Mouse (Mus musculus): ENCODE measurements around the gene Polr2l. TPM values are rescaled to one million over a fixed set of nuclear protein-coding genes. Genes with fewer than 3 reads are reported as not detected.

Polr2l gene
- polyA plus RNA-seq, 1 experiment from 2014 or later = 50.5 TPM

GRCm38 (mm10) chr7:141477578-141478269 lies 2.8 kb upstream of the Polr2l start:
- no peaks in the 10 kb centered on the region for H3K9me3 ChIP-seq (ENCODE audit: low read length)
- no peaks in the 10 kb centered on the region for H3K36me3 ChIP-seq (ENCODE audit: insufficient read depth, low read length)
- peak overlapping the region; percentile 94 for H3K4me2 ChIP-seq (replicated peaks; ENCODE audit: low read depth, low read length)
- H3K4me3 ChIP-seq (ENCODE audit: low read depth, low read length) = no peak overlapping the region
- peaks cover 44% of the 10 kb centered on the region for H3K4me1 ChIP-seq (ENCODE audit: insufficient read depth, low read depth, low read length)
- no peak for ATAC-seq
- WGBS = 8% methylated on average over 4 of the region's 4 CpGs
- TF ChIP-seq EP300 (IDR thresholded peaks at IDR 0.05) (no peak), CTCF (IDR thresholded peaks at IDR 0.05) (no peak)
- peak overlapping the region; percentile 98 for H3K27ac ChIP-seq (ENCODE audit: low read length)
- H3K27me3 ChIP-seq (replicated peaks; ENCODE audit: insufficient read depth, low read length) = 0 out of 2 replicates have a peak, but pooled peaks cover 3% of the 10 kb centered on the region
- no peak overlapping the region; the same call in 1 of the 2 replicates for H3K9ac ChIP-seq (replicated peaks; ENCODE audit: low read depth)
- DNase-seq (ENCODE audit: low spot score) = no peak

- 1% methylated on average over 7 of the region's 7 CpGs for WGBS
- H3K36me3 ChIP-seq (ENCODE audit: insufficient read depth, low read length) = peaks cover 3% of the 10 kb centered on the region; the same call in 1 of the 2 replicates
- H3K27ac ChIP-seq (ENCODE audit: low read length) = peak overlapping the region; percentile 98
- H3K4me3 ChIP-seq (ENCODE audit: low read depth, low read length) = peak overlapping the region; percentile 68
- ATAC-seq (peak; percentile 16; the same call in 1 of the 2 replicates), DNase-seq (ENCODE audit: low spot score) (no peak)
- H3K9me3 ChIP-seq (ENCODE audit: low read length) = no peaks in the 10 kb centered on the region
- peak overlapping the region; percentile 36 for H3K9ac ChIP-seq (replicated peaks; ENCODE audit: low read depth)
- peaks cover 36% of the 10 kb centered on the region for H3K4me1 ChIP-seq (ENCODE audit: insufficient read depth, low read depth, low read length)
- TF ChIP-seq EP300 (IDR thresholded peaks at IDR 0.05) = no peak
- peak; percentile 48 for TF ChIP-seq CTCF (IDR thresholded peaks at IDR 0.05)
- 0 out of 2 replicates have a peak, but pooled peaks cover 3% of the 10 kb centered on the region for H3K27me3 ChIP-seq (replicated peaks; ENCODE audit: insufficient read depth, low read length)
- H3K4me2 ChIP-seq (replicated peaks; ENCODE audit: low read depth, low read length) = peak overlapping the region; percentile 94
These were observed 2.0 kb upstream of the Polr2l start for GRCm38 (mm10) chr7:141476981-141477370.

- DNase-seq (ENCODE audit: low spot score) (peak; percentile 96), ATAC-seq (peak; percentile 86)
- peak overlapping the region; percentile 77 for H3K9ac ChIP-seq (replicated peaks; ENCODE audit: low read depth)
- peak overlapping the region; percentile 94 for H3K4me2 ChIP-seq (replicated peaks; ENCODE audit: low read depth, low read length)
- H3K4me1 ChIP-seq (ENCODE audit: insufficient read depth, low read depth, low read length) = peaks cover 31% of the 10 kb centered on the region
- H3K27ac ChIP-seq (ENCODE audit: low read length) = peak overlapping the region; percentile 98
- peak overlapping the region; percentile 68 for H3K4me3 ChIP-seq (ENCODE audit: low read depth, low read length)
- no peaks in the 10 kb centered on the region for H3K9me3 ChIP-seq (ENCODE audit: low read length)
- H3K36me3 ChIP-seq (ENCODE audit: insufficient read depth, low read length) = peaks cover 5% of the 10 kb centered on the region
- WGBS = 3% methylated on average over 8 of the region's 17 CpGs
- TF ChIP-seq CTCF (IDR thresholded peaks at IDR 0.05) = peak; percentile 75
- TF ChIP-seq EP300 (IDR thresholded peaks at IDR 0.05) = peak; percentile 91
- no peaks in the 10 kb centered on the region for H3K27me3 ChIP-seq (replicated peaks; ENCODE audit: insufficient read depth, low read length)
These were observed 1.5 kb upstream of the Polr2l start for GRCm38 (mm10) chr7:141476226-141476980.

DNA sequence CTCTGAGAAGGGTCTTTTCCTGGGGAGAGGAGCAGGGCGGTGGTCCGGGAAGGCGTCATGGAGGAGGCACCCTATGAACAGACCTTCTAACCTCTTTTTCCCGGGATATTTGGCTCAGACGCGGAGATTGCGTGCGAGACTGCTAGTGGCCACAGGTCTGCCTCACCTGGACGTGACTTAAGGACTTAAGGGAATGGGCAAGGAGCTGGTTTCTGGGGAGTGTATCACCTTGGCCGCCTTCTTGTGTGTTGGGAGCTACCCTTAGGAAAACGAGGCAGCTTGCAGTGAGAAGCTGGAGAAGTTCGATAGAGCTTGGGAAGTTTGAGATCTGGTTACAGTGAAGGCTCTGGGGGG lies 850 bp upstream of the Polr2l start:
- H3K9ac ChIP-seq (replicated peaks; ENCODE audit: low read depth) = peak overlapping the region; percentile 77
- no peaks in the 10 kb centered on the region for H3K27me3 ChIP-seq (replicated peaks; ENCODE audit: insufficient read depth, low read length)
- peak; percentile 58 for DNase-seq (ENCODE audit: low spot score)
- H3K27ac ChIP-seq (ENCODE audit: low read length) = peak overlapping the region; percentile 98
- peak overlapping the region; percentile 68 for H3K4me3 ChIP-seq (ENCODE audit: low read depth, low read length)
- peak overlapping the region; percentile 94 for H3K4me2 ChIP-seq (replicated peaks; ENCODE audit: low read depth, low read length)
- under 1% methylated on average over 12 of the region's 12 CpGs for WGBS
- H3K9me3 ChIP-seq (ENCODE audit: low read length) = no peaks in the 10 kb centered on the region
- TF ChIP-seq EP300 (IDR thresholded peaks at IDR 0.05) (no peak), CTCF (IDR thresholded peaks at IDR 0.05) (no peak)
- ATAC-seq = no peak
- peaks cover 26% of the 10 kb centered on the region for H3K4me1 ChIP-seq (ENCODE audit: insufficient read depth, low read depth, low read length)
- peaks cover 11% of the 10 kb centered on the region for H3K36me3 ChIP-seq (ENCODE audit: insufficient read depth, low read length)

DNA sequence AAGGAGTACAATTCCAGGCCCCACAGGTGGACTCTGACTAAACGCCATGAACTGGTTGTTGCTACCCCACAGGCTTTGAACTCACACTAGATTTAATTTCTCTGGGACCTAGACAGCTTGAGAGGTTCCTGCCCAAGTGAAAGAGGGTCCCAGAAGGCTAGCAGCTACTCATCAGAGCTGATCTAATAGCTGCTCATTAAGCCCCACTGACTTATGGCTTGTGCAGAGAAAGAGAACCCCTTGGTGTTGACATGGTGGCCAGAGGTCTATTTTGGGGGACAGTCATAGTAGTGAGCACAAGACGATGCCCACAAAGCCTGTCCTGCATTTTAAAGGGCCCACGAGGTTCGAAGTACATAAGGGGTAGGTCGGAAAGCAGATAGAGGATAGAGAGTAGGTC lies 772 bp downstream of the Polr2l start:
- no peak overlapping the region for H3K27ac ChIP-seq (ENCODE audit: low read length)
- DNase-seq (ENCODE audit: low spot score) (no peak), ATAC-seq (no peak)
- peaks cover 33% of the 10 kb centered on the region for H3K4me1 ChIP-seq (ENCODE audit: insufficient read depth, low read depth, low read length)
- TF ChIP-seq CTCF (IDR thresholded peaks at IDR 0.05) (no peak), EP300 (IDR thresholded peaks at IDR 0.05) (no peak)
- no peaks in the 10 kb centered on the region for H3K27me3 ChIP-seq (replicated peaks; ENCODE audit: insufficient read depth, low read length)
- peak overlapping the region; percentile 94 for H3K4me2 ChIP-seq (replicated peaks; ENCODE audit: low read depth, low read length)
- peaks cover 15% of the 10 kb centered on the region for H3K36me3 ChIP-seq (ENCODE audit: insufficient read depth, low read length)
- WGBS = 5% methylated on average over 5 of the region's 5 CpGs
- H3K9me3 ChIP-seq (ENCODE audit: low read length) = no peaks in the 10 kb centered on the region
- H3K9ac ChIP-seq (replicated peaks; ENCODE audit: low read depth) = peak overlapping the region; percentile 77
- H3K4me3 ChIP-seq (ENCODE audit: low read depth, low read length) = peak overlapping the region; percentile 68

DNA sequence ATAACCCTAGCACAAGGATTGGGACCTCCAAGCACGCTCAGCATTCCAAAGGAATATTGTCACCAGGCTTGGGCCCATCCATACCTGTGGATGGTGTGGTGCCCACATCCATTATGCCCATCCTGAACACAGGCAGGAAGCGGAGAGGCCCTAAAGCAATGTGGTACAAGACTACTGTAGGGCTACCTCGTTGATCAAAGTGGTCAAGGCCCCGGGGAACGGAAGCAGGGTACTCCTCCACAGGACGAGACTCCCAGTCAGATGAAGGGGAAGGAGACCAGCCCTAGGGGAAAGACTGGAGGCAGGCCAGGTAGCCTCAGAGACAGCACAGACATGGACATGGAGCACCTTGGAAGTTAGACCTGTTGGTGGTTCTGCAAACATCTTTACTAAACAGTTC lies 2.2 kb downstream of the Polr2l start:
- DNase-seq (ENCODE audit: low spot score) (no peak), ATAC-seq (no peak)
- Histone ChIP-seq H3K27me3 (replicated peaks; ENCODE audit: insufficient read depth, low read length) (no peaks in the 10 kb centered on the region), H3K27ac (ENCODE audit: low read length) (no peak overlapping the region), H3K36me3 (ENCODE audit: insufficient read depth, low read length) (peaks cover 15% of the 10 kb centered on the region), H3K9me3 (ENCODE audit: low read length) (no peaks in the 10 kb centered on the region), H3K4me1 (ENCODE audit: insufficient read depth, low read depth, low read length) (peaks cover 39% of the 10 kb centered on the region), H3K4me3 (ENCODE audit: low read depth, low read length) (no peak overlapping the region), H3K9ac (replicated peaks; ENCODE audit: low read depth) (no peak overlapping the region), H3K4me2 (replicated peaks; ENCODE audit: low read depth, low read length) (no peak overlapping the region)
- TF ChIP-seq EP300 (IDR thresholded peaks at IDR 0.05) (no peak), CTCF (IDR thresholded peaks at IDR 0.05) (no peak)
- WGBS = 68% methylated on average over 6 of the region's 6 CpGs
